Mouse (Mus musculus) lung, adult 2 months (tissue): ENCODE data around the gene Vezt.

Experiments used
- CTCF ChIP-seq: fragments of 200-500 bp; IDR thresholded peaks from 2 replicates; pipeline ENCODE4 v1.5.1; 2011; ENCODE audit warnings: mild to moderate bottlenecking, low read length, control low read depth; ENCODE audit not compliant: insufficient read depth
- POLR2A ChIP-seq: fragments of 200-500 bp; IDR thresholded peaks from 2 replicates; pipeline ENCODE4 v1.6.1; 2011; ENCODE audit warnings: low read depth, mild to moderate bottlenecking, control low read depth, low read length, borderline replicate concordance; ENCODE audit errors: extremely low read depth

DNA sequence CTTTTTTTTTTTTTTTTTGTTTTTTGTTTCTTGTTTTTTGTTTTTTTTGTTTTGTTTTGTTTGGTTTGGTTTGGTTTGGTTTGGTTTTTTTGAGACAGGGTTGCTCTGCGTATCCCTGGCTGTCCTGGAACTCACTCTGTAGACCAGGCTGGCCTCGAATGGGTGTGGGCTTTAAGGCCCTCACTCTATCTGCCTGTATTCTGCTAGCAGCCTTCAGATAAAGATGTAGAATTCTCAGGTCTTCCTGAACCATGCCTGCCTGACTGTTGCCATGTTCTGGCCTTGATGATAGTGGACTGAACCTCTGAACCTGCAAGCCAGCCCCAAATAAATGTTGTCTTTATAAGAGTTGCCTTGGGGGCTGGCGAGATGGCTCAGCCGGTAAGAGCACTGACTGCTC, 143.1 kb downstream of the Vezt start:
- TF ChIP-seq POLR2A: no peak
- TF ChIP-seq CTCF: no peak
